Mouse (Mus musculus): ENCODE measurements around the gene Tmprss7. TPM values are rescaled to one million over a fixed set of nuclear protein-coding genes. Genes with fewer than 3 reads are reported as not detected.
A peak's percentile ranks its signal among the peaks of the same experiment; 100 is the strongest.

The Tmprss7 gene
- total RNA-seq, 2 experiments from 2014 or later = 0.21 TPM; not detected in 1

DNA sequence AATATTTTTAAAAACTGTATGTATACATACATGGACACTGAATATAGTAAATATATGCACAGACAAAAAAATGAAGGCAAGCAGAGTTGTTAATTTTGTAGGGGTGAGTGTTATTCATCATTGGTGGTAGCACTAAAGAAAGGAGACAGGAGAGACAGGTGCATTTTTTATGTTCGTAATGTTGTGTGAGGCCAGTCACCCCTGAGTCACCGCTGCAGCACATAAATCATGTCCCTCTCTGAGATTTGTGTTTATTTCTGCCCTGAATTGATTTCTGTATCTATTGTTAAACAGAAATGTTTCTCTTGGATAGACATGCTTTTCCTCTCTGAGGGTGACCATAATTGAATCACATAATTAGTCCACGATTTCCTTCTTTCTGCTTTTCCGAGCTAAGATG is 61.0 kb downstream of the Tmprss7 start:
- no peak for ATAC-seq (replicated peaks; ENCODE audit: poor library complexity, severe bottlenecking)

DNA sequence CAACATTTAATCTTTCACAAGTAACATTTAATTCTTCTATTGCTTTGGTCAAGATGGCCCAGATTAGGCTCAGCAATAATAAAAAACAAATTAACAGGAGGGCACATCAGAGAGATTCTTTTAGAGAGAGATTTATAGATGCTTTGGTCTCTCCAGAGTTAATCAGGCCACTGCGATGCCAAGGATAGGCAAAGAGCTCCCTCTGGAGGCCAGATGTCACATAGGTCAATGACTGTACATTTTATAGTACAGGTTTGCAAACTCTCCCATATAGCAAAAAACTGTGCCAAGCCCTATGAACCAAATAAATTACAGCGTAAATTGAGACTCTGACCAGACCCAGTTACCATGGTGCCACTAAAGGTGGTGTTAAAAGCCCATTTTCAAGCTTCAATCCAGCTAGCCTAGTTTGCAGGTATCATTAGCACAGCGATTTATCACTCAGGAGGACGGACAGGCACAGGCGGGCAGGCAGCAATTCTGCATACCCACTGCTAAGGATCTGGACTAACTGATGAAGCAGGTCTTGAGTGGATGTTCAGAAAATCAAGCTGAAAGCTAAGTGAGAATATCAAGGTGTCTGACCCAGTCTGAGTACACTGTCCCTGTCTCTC is 63.0 kb downstream of the Tmprss7 start:
- ATAC-seq (replicated peaks; ENCODE audit: poor library complexity, severe bottlenecking) = peak; percentile 93

DNA sequence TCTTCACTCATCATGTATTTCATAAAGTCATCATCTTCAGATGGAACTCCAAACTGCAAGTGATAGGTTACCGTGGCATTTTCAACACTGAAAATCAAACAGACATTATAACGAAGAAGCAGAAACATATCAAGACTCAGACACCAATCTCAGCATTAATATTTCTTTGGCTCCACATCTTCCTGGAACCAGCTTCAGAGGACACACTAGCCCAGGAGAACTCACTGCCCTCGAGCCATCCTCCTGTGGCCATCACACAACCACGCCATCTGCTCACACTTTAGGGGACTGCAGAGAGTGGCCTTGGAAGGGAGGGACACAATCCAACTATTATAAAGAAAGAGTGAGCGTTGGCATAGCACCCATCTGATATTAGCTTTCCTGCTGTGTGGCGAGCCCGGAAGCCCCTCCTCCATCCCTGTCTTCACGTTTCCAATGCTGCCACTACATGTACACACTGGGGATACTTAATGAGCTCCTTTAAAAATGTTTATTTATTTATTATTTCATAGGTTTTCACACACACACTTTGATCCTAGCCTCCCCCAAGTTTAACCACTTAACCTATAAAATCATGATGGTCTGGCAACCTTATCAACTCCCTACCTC is 63.9 kb downstream of the Tmprss7 start:
- no peak for ATAC-seq (replicated peaks; ENCODE audit: poor library complexity, severe bottlenecking)

DNA sequence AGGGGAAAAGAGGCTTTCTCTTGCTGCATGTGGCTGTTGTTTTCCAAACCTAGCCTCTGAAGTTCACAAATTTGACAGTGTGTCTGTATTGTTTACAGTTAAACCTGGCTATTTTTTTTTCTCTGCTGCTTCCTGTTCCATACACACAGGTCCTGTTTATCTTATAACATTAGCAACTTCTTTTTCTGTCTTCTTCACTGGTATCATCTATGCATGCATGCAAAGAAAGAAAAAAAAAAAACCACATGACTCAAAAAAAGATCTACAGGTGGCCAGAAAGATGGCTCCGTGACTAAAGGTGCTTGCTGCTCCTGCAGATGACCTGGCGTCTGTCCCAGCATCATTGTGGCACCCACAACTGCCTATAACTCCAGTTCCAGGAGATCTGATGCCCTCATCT is 68.1 kb downstream of the Tmprss7 start:
- ATAC-seq (replicated peaks; ENCODE audit: poor library complexity, severe bottlenecking) = no peak

DNA sequence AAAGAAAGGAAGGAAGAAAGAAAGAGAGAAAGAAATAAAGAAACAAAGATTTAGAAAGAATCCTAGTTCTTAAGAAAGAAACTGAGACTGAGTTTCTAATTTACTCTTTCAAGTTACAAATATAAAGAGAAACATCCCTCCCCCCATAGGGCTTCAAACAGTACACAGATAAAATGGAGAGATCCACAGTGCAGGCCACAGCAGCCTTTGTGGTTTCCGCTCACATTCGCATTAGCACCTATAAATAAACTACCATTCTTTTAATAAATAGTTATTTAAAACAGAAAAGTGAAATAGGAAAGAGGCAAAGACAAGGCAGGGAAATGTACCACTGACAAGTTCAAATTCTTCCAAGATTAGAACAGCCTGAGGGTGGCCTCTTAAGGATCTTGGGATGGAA is 68.7 kb downstream of the Tmprss7 start:
- no peak for ATAC-seq (replicated peaks; ENCODE audit: poor library complexity, severe bottlenecking)

DNA sequence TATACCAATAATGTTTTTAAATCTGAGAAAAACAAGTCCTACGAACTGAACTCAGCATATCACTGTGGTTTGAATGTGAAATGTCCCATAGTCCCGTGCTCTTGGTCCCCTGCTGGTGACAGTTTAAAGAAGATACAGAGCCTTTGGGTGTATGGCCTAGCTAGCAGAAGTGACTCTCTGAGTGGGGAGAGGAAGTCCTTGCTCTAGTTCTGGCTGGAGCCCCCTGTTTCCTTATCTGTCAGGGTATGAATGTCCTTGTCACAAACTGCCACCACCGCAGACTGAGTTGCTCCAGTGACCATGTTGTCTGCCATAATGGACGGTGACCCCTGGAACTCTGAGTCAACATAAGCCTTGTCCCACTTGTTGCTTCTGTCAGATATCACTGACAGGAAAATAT is 70.2 kb downstream of the Tmprss7 start:
- ATAC-seq (replicated peaks; ENCODE audit: poor library complexity, severe bottlenecking) = peak; percentile 88

DNA sequence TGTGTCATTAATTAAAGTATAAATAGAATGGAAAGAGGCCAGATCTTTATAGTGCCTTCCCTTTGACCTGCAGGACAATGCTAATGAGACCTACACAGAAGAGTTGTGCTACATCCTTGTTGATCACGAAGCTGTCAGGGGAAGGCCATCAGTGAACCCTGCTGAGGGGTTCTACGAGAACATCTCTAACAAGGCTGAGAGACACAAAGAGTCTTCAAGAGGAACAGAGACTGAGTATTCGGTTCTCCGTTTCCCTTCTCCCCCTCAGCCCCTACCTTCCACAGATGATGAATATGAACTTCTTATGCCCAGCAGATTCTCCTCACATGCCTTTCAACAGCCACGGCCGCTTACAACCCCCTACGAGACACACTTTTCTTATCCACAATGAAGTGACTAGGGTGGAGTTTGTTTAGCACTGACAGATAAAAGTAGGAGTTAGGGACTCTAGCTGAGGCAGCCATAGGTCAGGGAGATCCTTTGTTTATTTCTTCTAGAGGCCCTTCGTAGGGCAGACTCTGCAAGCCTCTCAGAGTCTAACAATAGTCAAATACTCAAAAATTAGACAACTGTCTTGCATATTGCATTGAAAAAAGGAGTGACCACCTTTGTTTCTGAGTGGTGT is 73.6 kb downstream of the Tmprss7 start:
- ATAC-seq (replicated peaks; ENCODE audit: poor library complexity, severe bottlenecking) = no peak

DNA sequence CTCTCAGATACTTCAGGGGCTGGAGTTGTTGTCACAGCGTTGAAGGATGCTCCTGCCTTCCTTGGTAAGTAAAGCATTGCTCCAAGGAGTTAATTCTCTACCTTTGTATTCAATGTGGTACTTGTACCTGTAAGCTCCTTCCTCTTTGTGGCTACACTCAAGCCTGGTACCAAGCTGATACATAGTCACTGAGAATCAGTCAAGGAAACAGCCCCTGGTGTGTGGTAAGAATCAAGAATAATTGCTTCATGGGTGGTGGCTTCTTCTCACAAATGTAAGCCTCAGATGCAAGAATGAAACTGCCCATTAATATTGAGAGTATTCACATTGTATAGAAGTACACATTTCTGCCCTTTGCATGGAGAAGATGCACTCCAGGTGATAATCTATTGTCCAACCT is 77.5 kb downstream of the Tmprss7 start:
- peak; percentile 83 for ATAC-seq (replicated peaks; ENCODE audit: poor library complexity, severe bottlenecking)

DNA sequence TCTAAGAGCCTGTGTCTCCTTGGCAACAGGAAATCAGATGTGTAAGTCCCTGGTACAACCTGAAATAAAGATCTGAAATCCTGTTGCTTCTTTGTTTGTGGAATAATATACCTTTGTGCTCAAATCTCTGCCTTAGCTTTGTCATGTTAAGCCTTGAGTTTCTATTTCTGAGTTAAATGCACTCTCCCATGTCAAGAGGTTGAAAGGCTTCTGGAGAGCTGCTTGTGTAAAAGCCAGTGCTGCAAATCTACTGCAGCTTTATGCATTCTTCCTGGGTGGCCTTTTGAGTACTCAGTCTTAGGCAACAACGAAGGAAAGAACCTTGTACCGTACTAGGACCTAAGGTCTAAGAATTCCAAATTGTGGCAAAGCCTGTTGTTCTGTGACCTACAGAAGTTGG is 80.2 kb downstream of the Tmprss7 start:
- ATAC-seq (replicated peaks; ENCODE audit: poor library complexity, severe bottlenecking) = no peak

DNA sequence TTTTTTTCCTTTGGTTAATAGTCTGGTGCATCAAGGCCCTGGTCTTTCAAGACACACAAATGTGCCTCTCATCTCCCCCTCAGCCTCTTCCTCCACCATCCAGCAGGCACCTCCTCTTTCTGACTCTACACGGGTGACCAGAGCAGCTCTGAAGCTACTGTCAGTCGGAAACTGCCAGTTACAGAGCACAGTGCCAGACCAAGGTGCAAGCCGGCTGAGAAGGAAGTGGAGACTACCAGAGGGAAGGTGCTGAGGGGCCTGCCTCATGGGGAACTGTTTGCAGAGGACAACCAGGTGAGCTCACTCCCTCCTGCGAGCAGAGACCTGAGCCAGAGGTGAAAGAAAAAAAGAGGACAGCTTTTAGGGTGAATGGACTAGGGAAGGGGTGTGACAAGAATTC is 83.2 kb downstream of the Tmprss7 start, which contains the start of gene Gcsam:
Gene Gcsam, plus strand, starts transcription at position 114 of the 400 bp plus-strand sequence.
- ATAC-seq (replicated peaks; ENCODE audit: poor library complexity, severe bottlenecking) = 0 out of 2 replicates have a peak, but pooled peaks have one; percentile 29

DNA sequence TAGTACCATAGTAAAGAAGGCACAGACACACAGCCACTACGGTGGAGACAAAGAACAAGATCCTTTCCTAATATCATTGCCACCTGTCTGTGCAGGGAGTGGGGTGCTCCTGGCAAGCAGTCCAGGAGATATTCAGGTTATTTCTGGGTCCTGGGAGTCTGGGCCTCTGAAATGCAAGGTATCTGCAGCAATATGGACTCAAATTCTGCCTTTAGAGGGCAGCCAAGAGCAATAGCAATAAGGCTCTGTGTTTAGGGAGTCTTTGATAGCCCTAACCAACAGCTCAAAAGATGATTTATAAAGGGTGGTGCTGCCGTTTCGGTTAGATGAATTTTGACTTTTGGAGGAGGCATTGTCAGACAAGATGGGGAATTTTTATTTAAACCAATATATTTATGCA is 84.2 kb downstream of the Tmprss7 start:
- ATAC-seq (replicated peaks; ENCODE audit: poor library complexity, severe bottlenecking) = peak; percentile 64

DNA sequence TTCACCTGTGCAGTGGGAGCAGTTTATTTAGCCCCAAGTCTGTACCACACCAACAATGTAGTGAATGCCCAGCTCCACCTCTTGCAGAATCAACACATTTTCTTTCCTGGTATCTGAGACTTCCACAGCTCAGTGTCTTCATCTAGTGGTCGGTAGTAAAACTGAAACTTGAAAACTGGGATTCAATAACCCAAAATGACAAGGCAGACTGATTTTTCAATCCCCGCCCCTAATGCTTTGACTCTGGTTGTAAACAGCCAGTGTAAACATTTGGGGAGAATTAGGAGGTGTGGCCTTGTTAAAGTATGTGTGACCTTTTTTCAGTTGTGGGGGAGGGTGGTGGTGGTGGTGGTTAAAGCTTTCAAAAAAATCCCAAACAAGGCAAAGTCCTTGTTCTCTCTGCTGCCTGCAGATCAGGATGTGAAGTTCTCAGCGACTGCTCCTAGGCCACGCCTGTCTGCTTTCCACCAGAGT is 84.9 kb downstream of the Tmprss7 start:
- peak; percentile 47 for ATAC-seq (replicated peaks; ENCODE audit: poor library complexity, severe bottlenecking)

Other genes starting within 250 kb of the Tmprss7 start
- not detected in 2 replicates for gene Gm609, start 200.7 kb downstream of the Tmprss7 start, total RNA-seq (2014; fragmentation: Nextera tagmentation)
- not detected in 2 replicates for gene Gm609, start 200.7 kb downstream of the Tmprss7 start, total RNA-seq (2017)
- not detected in 2 replicates for gene Gm17783, start 161.6 kb downstream of the Tmprss7 start, total RNA-seq (2014; fragmentation: Nextera tagmentation)
- not detected in 2 replicates for gene Gm17783, start 161.6 kb downstream of the Tmprss7 start, total RNA-seq (2017)
- not detected in 2 replicates for gene Slc9c1, start 158.3 kb downstream of the Tmprss7 start, total RNA-seq (2014; fragmentation: Nextera tagmentation)
- gene Slc9c1, start 158.3 kb downstream of the Tmprss7 start, total RNA-seq (2017) = not detected in 2 replicates
- gene Gcsam, start 83.3 kb downstream of the Tmprss7 start, total RNA-seq (2014; fragmentation: Nextera tagmentation) = not detected in 2 replicates
- 0.04 TPM in 1 of 2 replicates, not detected in the other for gene Gcsam, start 83.3 kb downstream of the Tmprss7 start, total RNA-seq (2017)
- gene BC016579, start 39.6 kb downstream of the Tmprss7 start, total RNA-seq (2014; fragmentation: Nextera tagmentation) = 2.7 TPM in 1 of 2 replicates, not detected in the other
- gene BC016579, start 39.6 kb downstream of the Tmprss7 start, total RNA-seq (2017) = 0.13 and 0.46 TPM in 2 replicates
- not detected in 2 replicates for gene Tagln3, start 30.9 kb upstream of the Tmprss7 start, total RNA-seq (2014; fragmentation: Nextera tagmentation)
- not detected in 2 replicates for gene Tagln3, start 30.9 kb upstream of the Tmprss7 start, total RNA-seq (2017)
- gene Abhd10, start 49.3 kb upstream of the Tmprss7 start, total RNA-seq (2014; fragmentation: Nextera tagmentation) = 22.2 and 29.3 TPM in 2 replicates
- gene Abhd10, start 49.3 kb upstream of the Tmprss7 start, total RNA-seq (2017) = 13.3 and 19.6 TPM in 2 replicates